Mouse (Mus musculus) CH12.LX (cell line): ENCODE measurements around the gene Spaar.

ENCODE experiments used
- CTCF ChIP-seq, 2 experiments: IDR thresholded peaks in 1 of 2; conservative IDR thresholded peaks in 1 of 2; 2 replicates each; pipeline ENCODE4 v1.5.1; 2011 to 2012; ENCODE audit warnings: low read depth in 2 of 2, low read length in 2 of 2, improper control_type of control experiment in 1 of 2, inconsistent platforms in 1 of 2, mild to moderate bottlenecking in 1 of 2, moderate library complexity in 1 of 2
- EP300 ChIP-seq: IDR thresholded peaks from 2 replicates; pipeline ENCODE4 v1.6.1; 2011; ENCODE audit warnings: low read length, improper control_type of control experiment
- GABPA ChIP-seq: IDR thresholded peaks from 2 replicates; pipeline ENCODE4 v1.6.1; 2012; ENCODE audit warnings: low read depth, low read length, improper control_type of control experiment, inconsistent platforms; ENCODE audit not compliant: insufficient replicate concordance
- KAT2A ChIP-seq: IDR thresholded peaks from 2 replicates; pipeline ENCODE4 v1.6.1; 2012; ENCODE audit warnings: low read length, improper control_type of control experiment, inconsistent platforms; ENCODE audit not compliant: insufficient replicate concordance
- MAX ChIP-seq: IDR thresholded peaks from 2 replicates; pipeline ENCODE4 v1.6.1; 2011; ENCODE audit warnings: low read length, improper control_type of control experiment
- MYC ChIP-seq: IDR thresholded peaks from 2 replicates; pipeline ENCODE4 v1.6.1; 2011; ENCODE audit warnings: low read depth, mild to moderate bottlenecking, improper control_type of control experiment, low read length
- NELFE ChIP-seq: IDR thresholded peaks from 2 replicates; pipeline ENCODE4 v1.6.1; 2011; ENCODE audit warnings: low read depth, low read length, improper control_type of control experiment
- POLR2A ChIP-seq: IDR thresholded peaks from 2 replicates; pipeline ENCODE4 v1.6.1; 2011; ENCODE audit warnings: low read depth, mild to moderate bottlenecking, improper control_type of control experiment, low read length
- TBP ChIP-seq: conservative IDR thresholded peaks from 2 replicates; pipeline ENCODE4 v1.6.1; 2011; ENCODE audit warnings: low read depth, low read length, improper control_type of control experiment
- ZMIZ1 ChIP-seq: IDR thresholded peaks from 2 replicates; pipeline ENCODE4 v1.6.1; 2012; ENCODE audit warnings: low read depth, mild to moderate bottlenecking, inconsistent platforms, low read length, improper control_type of control experiment

DNA sequence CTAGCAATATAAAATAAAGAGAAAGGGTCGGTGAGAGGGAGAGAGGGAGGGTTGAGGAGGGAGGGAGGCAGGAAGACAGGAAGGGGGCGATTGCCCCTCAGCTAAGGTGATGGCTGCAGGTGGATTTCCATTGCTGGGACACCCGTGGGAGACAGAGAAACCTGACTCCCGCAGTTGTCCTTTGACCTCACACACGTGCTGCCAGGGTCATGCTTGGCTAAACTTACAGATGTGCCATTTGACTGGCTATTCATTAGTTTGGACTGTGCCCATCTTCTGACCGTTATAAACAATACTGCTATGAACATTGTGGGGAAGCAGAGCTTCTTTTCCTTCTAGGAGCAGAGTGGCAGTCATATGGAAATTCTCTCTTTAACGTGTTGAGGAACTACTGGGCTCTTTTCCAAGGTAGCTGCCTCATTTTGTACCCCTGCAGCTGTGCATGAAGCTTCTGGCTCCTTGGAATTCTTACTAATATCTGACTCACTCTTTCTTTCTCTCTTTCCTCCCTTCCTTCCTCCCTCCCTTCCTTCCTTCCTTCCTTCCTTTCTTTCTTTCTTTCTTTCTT, 16.1 kb upstream of the Spaar start:
- TF ChIP-seq GABPA (no peak), NELFE (no peak), POLR2A (no peak), TBP (no peak), KAT2A (no peak), ZMIZ1 (no peak), CTCF (conservative IDR thresholded peaks at IDR 0.05 in 1 of 2, IDR thresholded peaks at IDR 0.05 in 1 of 2; ENCODE audit: low read depth in 2 of 2, low read length in 2 of 2) (no peak), EP300 (no peak), MAX (no peak), MYC (no peak)
